Mouse (Mus musculus) liver, postnatal 0 days (tissue): ENCODE results near the gene Eefsec.
A peak's percentile ranks its signal among the peaks of the same experiment; 100 is the strongest.

ENCODE experiments used
- CTCF ChIP-seq: sonication (generic); IDR thresholded peaks from 2 replicates; pipeline ENCODE4 v1.5.1; 2016; ENCODE audit warnings: antibody characterized with exemption, low read depth
- EP300 ChIP-seq: IDR thresholded peaks from 2 replicates; pipeline ENCODE4 v1.6.1; 2016; ENCODE audit warnings: antibody characterized with exemption, low read depth, mild to moderate bottlenecking

GRCm38 (mm10) chr6:88254082-88254481, 192.3 kb downstream of the Eefsec start:
- TF ChIP-seq CTCF: no peak
- peak; percentile 71 for TF ChIP-seq EP300
